Mouse (Mus musculus): ENCODE measurements around the gene Rpsa.

DNA sequence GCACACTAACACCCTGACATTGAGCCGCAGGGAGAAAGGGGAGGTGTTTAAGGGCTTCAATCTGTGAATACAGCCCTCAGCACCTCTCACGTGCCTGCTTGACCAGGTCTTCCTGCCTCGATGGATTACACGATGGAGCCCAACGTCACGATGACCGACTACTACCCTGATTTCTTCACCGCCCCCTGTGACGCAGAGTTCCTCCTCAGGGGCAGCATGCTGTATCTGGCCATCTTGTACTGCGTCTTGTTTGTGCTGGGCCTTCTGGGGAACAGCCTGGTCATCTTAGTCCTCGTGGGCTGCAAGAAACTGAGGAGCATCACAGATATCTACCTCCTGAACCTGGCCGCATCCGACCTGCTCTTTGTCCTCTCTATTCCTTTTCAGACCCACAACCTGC, 33.8 kb upstream of the Rpsa start:
- TF ChIP-seq POLR2A (IDR thresholded peaks at IDR 0.05; ENCODE audit: low read depth, low read length), result no peak
- TF ChIP-seq MAFK (IDR thresholded peaks at IDR 0.05; ENCODE audit: insufficient replicate concordance, low read length), result no peak
- TF ChIP-seq MXI1 (IDR thresholded peaks at IDR 0.05; ENCODE audit: low read depth, low read length), result no peak
- TF ChIP-seq USF1 (IDR thresholded peaks at IDR 0.05; ENCODE audit: low read depth, low read length), result no peak
- TF ChIP-seq CHD1 (IDR thresholded peaks at IDR 0.05; ENCODE audit: low read depth, low read length), result no peak
- no peak for TF ChIP-seq BHLHE40 (IDR thresholded peaks at IDR 0.05; ENCODE audit: low read depth, low read length)
- no peak for TF ChIP-seq SIN3A (IDR thresholded peaks at IDR 0.05; ENCODE audit: low read length)
- TF ChIP-seq E2F4 (IDR thresholded peaks at IDR 0.05; ENCODE audit: insufficient replicate concordance, low read depth, low read length), result no peak
- TF ChIP-seq EP300 (IDR thresholded peaks at IDR 0.05; ENCODE audit: low read length), result no peak
- TF ChIP-seq ETS1 (conservative IDR thresholded peaks at IDR 0.05; ENCODE audit: low read depth, low read length), result no peak
- TF ChIP-seq MAX (IDR thresholded peaks at IDR 0.05; ENCODE audit: low read length), result no peak
- TF ChIP-seq CTCF (conservative IDR thresholded peaks at IDR 0.05 in 1 of 2, IDR thresholded peaks at IDR 0.05 in 1 of 2; ENCODE audit: low read depth in 2 of 2, low read length in 2 of 2), result no peak
- no peak for TF ChIP-seq JUND (conservative IDR thresholded peaks at IDR 0.05; ENCODE audit: low read depth, low read length)
- TF ChIP-seq CHD2 (IDR thresholded peaks at IDR 0.05; ENCODE audit: low read length), result no peak
